Mouse (Mus musculus) embryonic facial prominence, embryonic 12.5 days (tissue): ENCODE data around the gene Slc1a4. TPM values are rescaled to one million over a fixed set of nuclear protein-coding genes. Genes with fewer than 3 reads are reported as not detected.

Experiments used
- ATAC-seq: fragments of 200-750 bp; cut with Nextera tagmentation; 2 replicates; pipeline ENCODE4 v1.8.0; 2017; ENCODE audit not compliant: insufficient number of reproducible peaks, insufficient read depth, low FRiP score, low TSS enrichment
- H3K27ac ChIP-seq: fragments of 300-500 bp; sonication (generic); 2 replicates; pipeline ENCODE4 v1.5.1; 2016; ENCODE audit warnings: mild to moderate bottlenecking
- H3K27me3 ChIP-seq: fragments of 300-500 bp; sonication (generic); 2 replicates; pipeline ENCODE4 v1.6.1; 2016; ENCODE audit warnings: mild to moderate bottlenecking, moderate library complexity
- H3K36me3 ChIP-seq: fragments of 300-500 bp; sonication (generic); 2 replicates; pipeline ENCODE4 v1.6.1; 2016; ENCODE audit warnings: mild to moderate bottlenecking
- H3K4me1 ChIP-seq: fragments of 300-500 bp; sonication (generic); 2 replicates; pipeline ENCODE4 v1.6.1; 2016
- H3K4me2 ChIP-seq: fragments of 300-500 bp; sonication (generic); replicated peaks from 2 replicates; pipeline ENCODE4 v1.6.1; 2016; ENCODE audit warnings: mild to moderate bottlenecking, moderate library complexity
- H3K4me3 ChIP-seq: fragments of 300-500 bp; sonication (generic); 2 replicates; pipeline ENCODE4 v1.5.1; 2016; ENCODE audit warnings: mild to moderate bottlenecking
- H3K9ac ChIP-seq: fragments of 300-500 bp; sonication (generic); 2 replicates; pipeline ENCODE4 v1.6.1; 2016; ENCODE audit warnings: mild to moderate bottlenecking, moderate library complexity
- H3K9me3 ChIP-seq: fragments of 300-500 bp; sonication (generic); 2 replicates; pipeline ENCODE4 v1.6.1; 2016; ENCODE audit warnings: mild to moderate bottlenecking, moderate library complexity
- WGBS: fragments of 180-500 bp; shearing (Covaris S2); methylation state at CpG from one replicate; pipeline ENCODE4 v1.1.7; 2016; 5-methylcytosine and 5-hydroxymethylcytosine counted together
- polyA plus RNA-seq: library from polyadenylated mRNA; unstranded; fragments of >200 nt; fragmentation: Nextera tagmentation; extraction: Ambion mirVana; gene quantifications from 2 replicates; pipeline ENCODE4 v1.2.1, GENCODE M21; 2016

The Slc1a4 gene
- polyA plus RNA-seq, 1 experiment from 2014 or later, result 17.8 TPM

GRCm38 (mm10) chr11:20343952-20344351, 11.4 kb upstream of the Slc1a4 start:
- Histone ChIP-seq H3K9me3 (no peaks in the 10 kb centered on the region), H3K27ac (no peak overlapping the region), H3K9ac (no peak overlapping the region), H3K4me1 (no peaks in the 10 kb centered on the region), H3K4me2 (no peak overlapping the region), H3K36me3 (no peaks in the 10 kb centered on the region), H3K4me3 (no peak overlapping the region), H3K27me3 (no peaks in the 10 kb centered on the region)
- no peak for ATAC-seq
- WGBS, result 87% methylated on average over 4 of the region's 4 CpGs

DNA sequence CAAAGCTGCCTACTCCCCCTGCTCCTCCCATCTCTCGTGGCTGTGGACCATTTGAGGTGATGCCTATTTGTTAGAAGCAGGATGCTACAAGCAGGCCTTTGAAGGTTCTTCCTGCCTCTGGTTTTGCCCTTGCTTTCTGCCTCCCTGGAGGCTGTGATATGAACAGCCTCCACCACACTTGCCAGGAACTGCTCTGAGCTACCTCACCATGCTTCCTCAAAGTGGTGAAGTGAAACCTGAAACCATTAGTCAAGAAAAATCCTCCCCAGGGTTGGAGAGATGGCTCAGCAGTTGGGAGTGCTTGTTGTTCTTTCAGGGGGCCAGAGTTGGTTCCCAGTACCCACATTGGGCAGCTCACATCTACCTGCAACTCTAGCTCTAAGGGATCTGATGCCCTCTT, 9.1 kb upstream of the Slc1a4 start:
- 61% methylated on average over 1 of the region's 1 CpGs for WGBS
- H3K27ac ChIP-seq, result no peak overlapping the region
- H3K9me3 ChIP-seq, result no peaks in the 10 kb centered on the region
- no peak overlapping the region for H3K4me3 ChIP-seq
- H3K4me1 ChIP-seq, result no peaks in the 10 kb centered on the region
- H3K9ac ChIP-seq, result no peak overlapping the region
- no peak overlapping the region for H3K4me2 ChIP-seq
- H3K27me3 ChIP-seq, result no peaks in the 10 kb centered on the region
- no peak for ATAC-seq
- no peaks in the 10 kb centered on the region for H3K36me3 ChIP-seq

DNA sequence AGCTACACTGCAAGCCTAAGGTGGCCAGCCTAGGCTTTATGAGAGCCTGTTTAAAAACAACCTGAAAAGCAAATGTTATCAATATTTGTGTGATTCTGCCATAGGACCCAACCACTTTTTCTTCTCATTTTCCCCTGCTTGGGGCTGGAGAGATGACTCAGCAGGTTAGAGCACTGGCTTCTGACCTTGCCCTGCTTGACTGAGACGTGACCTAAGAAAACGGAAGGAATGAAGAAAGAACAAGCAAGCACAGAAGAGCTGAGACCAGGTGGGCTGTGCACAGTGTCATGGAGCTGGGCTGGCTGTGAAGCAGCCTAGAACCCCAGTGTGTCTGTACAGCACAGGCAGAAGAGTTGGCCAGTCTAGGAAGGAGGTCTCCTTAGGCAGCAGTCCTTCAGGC, 6.2 kb upstream of the Slc1a4 start:
- WGBS, result 58% methylated on average over 2 of the region's 2 CpGs
- no peaks in the 10 kb centered on the region for H3K9me3 ChIP-seq
- H3K27me3 ChIP-seq, result no peaks in the 10 kb centered on the region
- no peak overlapping the region for H3K9ac ChIP-seq
- no peak overlapping the region for H3K4me2 ChIP-seq
- no peak overlapping the region for H3K27ac ChIP-seq
- no peak overlapping the region for H3K4me3 ChIP-seq
- ATAC-seq, result no peak
- H3K4me1 ChIP-seq, result no peaks in the 10 kb centered on the region
- no peaks in the 10 kb centered on the region for H3K36me3 ChIP-seq

DNA sequence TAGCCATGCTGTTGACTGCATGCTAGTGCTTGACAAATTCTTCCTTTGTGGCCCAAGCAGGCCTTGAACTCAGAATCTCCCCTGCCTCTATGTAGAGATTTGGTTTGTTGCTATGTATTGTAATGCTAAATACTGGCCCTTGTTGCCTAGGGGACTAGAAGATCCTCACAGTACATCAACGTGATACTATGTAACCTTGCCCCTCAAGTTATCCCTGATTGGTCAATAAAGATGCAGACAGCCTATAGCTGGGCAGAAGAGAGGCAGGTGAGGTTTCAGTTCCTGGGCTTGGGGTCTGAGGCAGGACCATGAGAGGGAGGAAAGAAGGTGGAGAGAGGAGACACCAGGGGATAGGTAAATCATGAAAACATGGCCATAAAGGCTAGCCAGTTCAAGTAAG, 1.8 kb upstream of the Slc1a4 start:
- H3K27me3 ChIP-seq, result no peaks in the 10 kb centered on the region
- no peak overlapping the region for H3K9ac ChIP-seq
- H3K4me3 ChIP-seq, result no peak overlapping the region
- H3K27ac ChIP-seq, result no peak overlapping the region
- H3K4me2 ChIP-seq, result no peak overlapping the region
- H3K36me3 ChIP-seq, result no peaks in the 10 kb centered on the region
- 14% methylated on average over 1 of the region's 1 CpGs for WGBS
- H3K9me3 ChIP-seq, result no peaks in the 10 kb centered on the region
- peaks cover 10% of the 10 kb centered on the region; the same call in 1 of the 2 replicates for H3K4me1 ChIP-seq
- no peak for ATAC-seq

DNA sequence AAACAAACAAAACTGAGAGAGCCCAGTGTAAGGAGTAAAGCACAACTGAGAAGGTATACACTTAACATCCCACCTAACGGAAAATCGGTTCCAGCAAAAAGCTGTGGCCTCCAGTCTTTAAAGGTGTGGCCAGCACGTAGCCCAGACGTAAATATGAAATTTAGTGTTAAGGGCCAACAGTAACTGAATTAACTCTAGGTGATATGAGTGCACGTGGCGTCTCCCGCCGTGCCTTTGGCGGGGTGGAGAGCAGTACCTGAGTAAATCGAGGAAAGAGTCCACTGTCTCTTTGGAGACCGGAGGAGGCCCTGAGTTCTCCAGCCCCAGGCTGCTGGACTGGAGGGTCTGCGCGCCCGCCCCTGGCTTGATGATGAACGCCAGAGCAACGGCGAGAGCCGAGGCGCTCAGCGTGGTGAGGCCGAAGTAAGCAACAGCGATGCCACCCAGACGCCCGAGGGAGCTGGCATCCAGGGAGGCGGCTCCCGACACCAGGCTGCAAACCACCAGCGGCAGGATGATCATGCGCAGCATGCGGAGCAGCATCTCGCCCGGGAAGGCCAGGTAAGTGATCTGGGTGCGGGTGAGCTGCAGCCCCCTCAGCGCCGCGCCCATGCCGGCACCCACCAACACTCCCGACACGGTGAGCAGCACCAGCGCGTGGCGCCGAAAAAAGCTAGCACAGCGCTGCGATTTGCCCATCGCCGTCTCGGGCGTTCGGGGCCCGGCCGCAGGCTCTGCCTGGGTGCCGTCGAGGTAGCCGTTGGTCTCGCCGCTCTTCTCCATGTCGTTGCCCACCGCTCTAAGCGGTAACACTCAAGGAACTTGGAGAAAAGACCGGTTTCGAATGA, 599 bp downstream of the Slc1a4 start:
- H3K4me1 ChIP-seq, result peaks cover 10% of the 10 kb centered on the region; the same call in 1 of the 2 replicates
- 1% methylated on average over 61 of the region's 61 CpGs for WGBS

GRCm38 (mm10) chr11:20331027-20331689, 1.4 kb downstream of the Slc1a4 start:
- H3K4me2 ChIP-seq, result peak overlapping the region; percentile 84
- no peak overlapping the region for H3K27ac ChIP-seq
- 20% methylated on average over 9 of the region's 9 CpGs for WGBS
- no peak for ATAC-seq
- peaks cover 10% of the 10 kb centered on the region; the same call in 1 of the 2 replicates for H3K4me1 ChIP-seq
- peak overlapping the region; percentile 65 for H3K4me3 ChIP-seq
- no peaks in the 10 kb centered on the region for H3K27me3 ChIP-seq
- no peaks in the 10 kb centered on the region for H3K9me3 ChIP-seq
- no peaks in the 10 kb centered on the region for H3K36me3 ChIP-seq
- no peak overlapping the region for H3K9ac ChIP-seq

More for the DNA sequence above, 599 bp downstream of the Slc1a4 start:
- Histone ChIP-seq H3K27me3 (no peaks in the 10 kb centered on the region), H3K36me3 (no peaks in the 10 kb centered on the region), H3K9ac (peak overlapping the region; percentile 72), H3K9me3 (no peaks in the 10 kb centered on the region), H3K4me2 (peak overlapping the region; percentile 84), H3K27ac (peak overlapping the region; percentile 94), H3K4me3 (peak overlapping the region; percentile 65)
- ATAC-seq, result no peak; the same call in 1 of the 2 replicates

DNA sequence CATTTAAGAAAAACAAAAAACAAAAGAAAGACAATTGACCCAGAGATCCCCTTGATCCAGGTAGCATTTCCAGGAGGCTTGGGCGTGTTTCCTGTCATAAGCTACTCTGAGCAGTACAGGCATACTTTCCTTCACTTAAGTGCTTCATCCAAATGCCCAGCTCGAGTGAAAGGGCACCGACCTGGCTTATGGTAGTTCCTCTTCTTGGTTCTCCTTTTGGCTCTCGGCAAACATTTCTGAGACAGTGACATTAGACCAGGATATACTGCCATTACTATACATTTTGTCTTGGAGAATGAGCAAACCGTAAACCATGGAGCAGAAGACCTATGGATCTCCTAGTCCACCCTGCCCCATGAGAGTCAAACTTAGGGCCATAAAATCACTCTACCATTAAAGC, 2.8 kb downstream of the Slc1a4 start:
- H3K9me3 ChIP-seq, result no peaks in the 10 kb centered on the region
- H3K9ac ChIP-seq, result no peak overlapping the region
- ATAC-seq, result no peak
- no peak overlapping the region for H3K4me3 ChIP-seq
- WGBS, result 94% methylated on average over 5 of the region's 5 CpGs
- H3K4me2 ChIP-seq, result 0 out of 2 replicates have a peak overlapping the region, but pooled peaks have one; percentile 11
- H3K4me1 ChIP-seq, result peaks cover 10% of the 10 kb centered on the region; the same call in 1 of the 2 replicates
- no peaks in the 10 kb centered on the region for H3K36me3 ChIP-seq
- no peak overlapping the region for H3K27ac ChIP-seq
- H3K27me3 ChIP-seq, result no peaks in the 10 kb centered on the region

DNA sequence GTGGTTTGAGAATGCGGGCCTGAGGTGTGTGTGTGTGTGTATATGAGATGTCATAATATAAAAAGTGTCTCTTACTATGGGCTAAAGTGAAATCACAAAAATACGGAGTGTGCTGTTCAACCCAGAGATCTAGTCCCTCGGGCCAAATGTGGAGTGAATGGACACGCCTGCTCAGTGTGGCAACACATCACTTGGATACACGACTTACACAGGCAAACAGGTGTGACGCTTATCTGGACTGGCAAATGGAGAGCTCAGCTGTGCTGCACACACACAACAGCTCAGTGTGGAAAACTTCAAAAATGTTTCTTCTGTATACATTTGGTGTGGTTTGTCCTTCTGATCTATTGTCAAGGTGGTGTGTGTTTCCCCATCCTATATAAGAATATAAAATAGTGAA, 3.7 kb downstream of the Slc1a4 start:
- WGBS, result 81% methylated on average over 6 of the region's 6 CpGs
- no peak for ATAC-seq
- H3K27ac ChIP-seq, result no peak overlapping the region
- H3K4me3 ChIP-seq, result no peak overlapping the region
- H3K4me2 ChIP-seq, result no peak overlapping the region
- no peaks in the 10 kb centered on the region for H3K27me3 ChIP-seq
- H3K36me3 ChIP-seq, result no peaks in the 10 kb centered on the region
- H3K9me3 ChIP-seq, result no peaks in the 10 kb centered on the region
- H3K9ac ChIP-seq, result no peak overlapping the region
- peaks cover 10% of the 10 kb centered on the region; the same call in 1 of the 2 replicates for H3K4me1 ChIP-seq

GRCm38 (mm10) chr11:20326328-20326995, 6.1 kb downstream of the Slc1a4 start:
- WGBS, result 74% methylated on average over 11 of the region's 11 CpGs
- H3K9me3 ChIP-seq, result no peaks in the 10 kb centered on the region

DNA sequence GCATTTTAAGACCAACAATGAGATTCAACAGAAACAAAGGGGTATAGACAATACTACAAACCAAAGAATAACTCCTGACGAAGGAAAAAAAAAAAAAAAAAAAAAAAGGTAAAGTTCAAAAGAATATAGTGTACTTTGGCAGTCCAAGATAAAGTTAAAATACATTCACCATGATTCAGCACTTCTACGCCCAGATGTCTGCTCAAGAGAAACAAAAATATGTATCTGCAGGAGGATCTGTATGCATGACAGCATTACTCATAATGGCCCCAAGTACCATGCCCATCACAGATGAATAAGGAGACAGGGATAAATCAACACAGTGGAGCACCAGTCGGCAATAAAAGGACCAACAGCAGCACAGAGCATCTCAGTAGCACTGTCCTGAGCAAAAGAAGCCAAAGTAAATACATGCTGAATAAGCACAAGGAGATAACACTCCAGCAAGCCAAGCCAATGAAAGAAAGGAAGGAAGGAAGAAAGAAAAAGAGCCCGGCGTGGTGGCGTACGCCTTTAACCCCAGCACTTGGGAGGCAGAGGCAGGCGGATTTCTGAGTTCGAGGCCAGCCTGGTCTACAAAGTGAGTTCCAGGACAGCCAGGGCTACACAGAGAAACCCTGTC, 7.3 kb downstream of the Slc1a4 start:
- Histone ChIP-seq H3K27me3 (no peaks in the 10 kb centered on the region), H3K9me3 (no peaks in the 10 kb centered on the region), H3K36me3 (no peaks in the 10 kb centered on the region), H3K4me3 (no peak overlapping the region), H3K27ac (no peak overlapping the region), H3K9ac (no peak overlapping the region), H3K4me1 (peaks cover 3% of the 10 kb centered on the region; the same call in 1 of the 2 replicates), H3K4me2 (no peak overlapping the region)
- WGBS, result 92% methylated on average over 9 of the region's 9 CpGs
- no peak for ATAC-seq

More at GRCm38 (mm10) chr11:20326328-20326995, 6.1 kb downstream of the Slc1a4 start:
- no peak overlapping the region for H3K4me3 ChIP-seq
- peaks cover 10% of the 10 kb centered on the region; the same call in 1 of the 2 replicates for H3K4me1 ChIP-seq
- H3K27ac ChIP-seq, result no peak overlapping the region
- ATAC-seq, result no peak
- no peak overlapping the region for H3K9ac ChIP-seq
- no peaks in the 10 kb centered on the region for H3K27me3 ChIP-seq
- no peaks in the 10 kb centered on the region for H3K36me3 ChIP-seq
- H3K4me2 ChIP-seq, result no peak overlapping the region

DNA sequence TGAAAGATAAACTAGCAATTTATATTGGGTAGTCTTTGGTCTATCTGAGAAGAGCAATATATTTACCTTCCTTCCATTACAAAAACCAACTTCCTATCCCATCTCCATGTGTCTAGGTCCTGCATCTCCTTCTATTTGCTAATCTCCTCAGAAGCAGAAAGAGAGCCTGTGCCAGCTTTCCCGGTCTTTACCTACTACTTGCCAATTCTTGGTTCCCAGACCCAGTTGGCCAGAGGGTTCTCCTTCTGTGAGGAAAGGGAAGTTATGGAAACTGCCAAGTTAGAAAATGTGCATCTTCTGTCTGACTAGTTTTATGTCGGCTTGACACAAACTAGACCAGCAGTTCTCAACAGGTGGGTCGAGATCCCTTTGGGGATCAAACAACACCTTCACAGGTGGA, 8.5 kb downstream of the Slc1a4 start:
- Histone ChIP-seq H3K36me3 (no peaks in the 10 kb centered on the region), H3K9me3 (no peaks in the 10 kb centered on the region), H3K4me2 (no peak overlapping the region), H3K9ac (no peak overlapping the region), H3K4me3 (no peak overlapping the region), H3K27ac (no peak overlapping the region), H3K4me1 (no peaks in the 10 kb centered on the region), H3K27me3 (no peaks in the 10 kb centered on the region)
- 93% methylated on average over 3 of the region's 3 CpGs for WGBS
- ATAC-seq, result no peak
